Mouse (Mus musculus): ENCODE measurements around the gene Mbtps1. TPM values are rescaled to one million over a fixed set of nuclear protein-coding genes. Genes with fewer than 3 reads are reported as not detected.

Gene Mbtps1
- total and polyA plus RNA-seq, 3 experiments: 33.1 to 59.9 TPM; not detected in 1

GRCm38 (mm10) chr8:119513405-119513804 is 45.1 kb downstream of the Mbtps1 start:
- peaks cover 22 to 29% of the 10 kb centered on the region in 2 experiments for H3K4me1 ChIP-seq (ENCODE audit: control insufficient read depth in 1 of 2, insufficient read depth in 2 of 2, low read length in 2 of 2)
- no peak for DNase-seq (ENCODE audit: low read depth, low spot score)
- H3K27ac ChIP-seq (ENCODE audit: control insufficient read depth, low read depth, low read length): no peak overlapping the region
- no peak overlapping the region for H3K9ac ChIP-seq (ENCODE audit: control insufficient read depth, low read depth, low read length, poor library complexity, severe bottlenecking)
- peaks cover 14 to 26% of the 10 kb centered on the region in 2 experiments for H3K36me3 ChIP-seq (ENCODE audit: control insufficient read depth in 1 of 2, insufficient read depth in 2 of 2, low read length in 2 of 2)
- no peak overlapping the region for H3K4me3 ChIP-seq (ENCODE audit: control insufficient read depth in 1 of 2, insufficient read depth in 1 of 2, low read depth in 2 of 2, low read length in 2 of 2)
- H3K79me2 ChIP-seq (ENCODE audit: control insufficient read depth, insufficient read depth, low read length, poor library complexity): no peaks in the 10 kb centered on the region
- H3K27me3 ChIP-seq (ENCODE audit: control insufficient read depth in 1 of 2, insufficient read depth in 2 of 2, low read length in 2 of 2): no peaks in the 10 kb centered on the region
- TF ChIP-seq ZMIZ1 (IDR thresholded peaks at IDR 0.05; ENCODE audit: low read depth, low read length) (no peak), POLR2A (IDR thresholded peaks at IDR 0.05; ENCODE audit: control insufficient read depth in 1 of 2, insufficient read depth in 1 of 2, low read depth in 1 of 2, low read length in 2 of 2, poor library complexity in 1 of 2) (no peak), SMC3 (IDR thresholded peaks at IDR 0.05; ENCODE audit: low read depth, low read length) (no peak), ETS1 (IDR thresholded peaks at IDR 0.05; ENCODE audit: low read depth, low read length) (no peak), BHLHE40 (IDR thresholded peaks at IDR 0.05; ENCODE audit: borderline replicate concordance, low read depth, low read length) (no peak), POLR2AphosphoS2 (IDR thresholded peaks at IDR 0.05; ENCODE audit: low read length) (no peak), MAFK (IDR thresholded peaks at IDR 0.05; ENCODE audit: borderline replicate concordance, low read depth, low read length) (no peak), SIN3A (IDR thresholded peaks at IDR 0.05; ENCODE audit: low read length) (no peak), KAT2A (conservative IDR thresholded peaks at IDR 0.05; ENCODE audit: low read depth, low read length) (no peak), EP300 (IDR thresholded peaks at IDR 0.05; ENCODE audit: low read depth in 1 of 2, low read length in 2 of 2) (no peak), TCF12 (IDR thresholded peaks at IDR 0.05; ENCODE audit: low read depth, low read length) (no peak)
- no peaks in the 10 kb centered on the region for H3K9me3 ChIP-seq (replicated peaks; ENCODE audit: insufficient read depth, low read length)

GRCm38 (mm10) chr8:119511722-119512121 is 46.8 kb downstream of the Mbtps1 start:
- no peak overlapping the region for H3K4me3 ChIP-seq (ENCODE audit: control insufficient read depth in 1 of 2, insufficient read depth in 1 of 2, low read depth in 2 of 2, low read length in 2 of 2)
- H3K9me3 ChIP-seq (replicated peaks; ENCODE audit: insufficient read depth, low read length): no peaks in the 10 kb centered on the region
- no peak for TF ChIP-seq USF1 (IDR thresholded peaks at IDR 0.05; ENCODE audit: low read depth, low read length)
- no peak for TF ChIP-seq POLR2AphosphoS5 (IDR thresholded peaks at IDR 0.05; ENCODE audit: borderline replicate concordance, low read depth, low read length)
- no peak for TF ChIP-seq ELF1 (IDR thresholded peaks at IDR 0.05; ENCODE audit: low read depth, low read length)
- no peak for TF ChIP-seq ZC3H11A (IDR thresholded peaks at IDR 0.05; ENCODE audit: low read depth, low read length)
- no peak for TF ChIP-seq JUND (IDR thresholded peaks at IDR 0.05; ENCODE audit: low read depth, low read length)
- TF ChIP-seq GATA1 (IDR thresholded peaks at IDR 0.05; ENCODE audit: low read depth, low read length): peak; percentile 63
- TF ChIP-seq TCF12 (IDR thresholded peaks at IDR 0.05; ENCODE audit: low read depth, low read length): peak; percentile 47; the same call in 1 of the 2 replicates
- TF ChIP-seq ETS1 (IDR thresholded peaks at IDR 0.05; ENCODE audit: low read depth, low read length): 0 out of 2 replicates have a peak, but pooled peaks have one; percentile 22
- no peak for TF ChIP-seq MXI1 (IDR thresholded peaks at IDR 0.05; ENCODE audit: low read depth, low read length)
- no peak for TF ChIP-seq BHLHE40 (IDR thresholded peaks at IDR 0.05; ENCODE audit: borderline replicate concordance, low read depth, low read length)
- TF ChIP-seq SMC3 (IDR thresholded peaks at IDR 0.05; ENCODE audit: low read depth, low read length): no peak
- no peak for TF ChIP-seq MYB (IDR thresholded peaks at IDR 0.05; ENCODE audit: low read depth, low read length)
- TF ChIP-seq CTCF (IDR thresholded peaks at IDR 0.05 in 2 of 3, conservative IDR thresholded peaks at IDR 0.05 in 1 of 3; ENCODE audit: control insufficient read depth in 1 of 3, insufficient read depth in 1 of 3, low read depth in 2 of 3, low read length in 3 of 3, poor library complexity in 1 of 3, severe bottlenecking in 1 of 3): no peak
- peak; percentile 66; the same call in 1 of the 2 replicates for TF ChIP-seq RCOR1 (IDR thresholded peaks at IDR 0.05; ENCODE audit: low read depth, low read length)
- no peak for TF ChIP-seq ZNF384 (IDR thresholded peaks at IDR 0.05; ENCODE audit: low read depth, low read length)
- TF ChIP-seq E2F4 (IDR thresholded peaks at IDR 0.05; ENCODE audit: borderline replicate concordance, low read depth, low read length): no peak
- TF ChIP-seq ZKSCAN1 (IDR thresholded peaks at IDR 0.05; ENCODE audit: low read depth, low read length): no peak
- no peak for TF ChIP-seq MAX (IDR thresholded peaks at IDR 0.05; ENCODE audit: low read length)
- no peak for TF ChIP-seq USF2 (IDR thresholded peaks at IDR 0.05; ENCODE audit: borderline replicate concordance in 1 of 2, insufficient read depth in 1 of 2, low read depth in 1 of 2, low read length in 2 of 2)
- TF ChIP-seq UBTF (IDR thresholded peaks at IDR 0.05; ENCODE audit: borderline replicate concordance, insufficient read depth, low read depth, low read length): no peak
- no peak for TF ChIP-seq RAD21 (IDR thresholded peaks at IDR 0.05; ENCODE audit: low read depth, low read length)
- TF ChIP-seq HCFC1 (IDR thresholded peaks at IDR 0.05; ENCODE audit: low read depth, low read length): no peak
- TF ChIP-seq POLR2A (IDR thresholded peaks at IDR 0.05; ENCODE audit: control insufficient read depth in 1 of 2, insufficient read depth in 1 of 2, low read depth in 1 of 2, low read length in 2 of 2, poor library complexity in 1 of 2): no peak
- TF ChIP-seq ZMIZ1 (IDR thresholded peaks at IDR 0.05; ENCODE audit: low read depth, low read length): no peak
- no peak for TF ChIP-seq KAT2A (conservative IDR thresholded peaks at IDR 0.05; ENCODE audit: low read depth, low read length)
- TF ChIP-seq CHD2 (IDR thresholded peaks at IDR 0.05; ENCODE audit: low read length): no peak
- peak; percentile 27 to 54; a peak in 3 of 4 replicates for TF ChIP-seq EP300 (IDR thresholded peaks at IDR 0.05; ENCODE audit: low read depth in 1 of 2, low read length in 2 of 2)
- H3K9ac ChIP-seq (ENCODE audit: control insufficient read depth, low read depth, low read length, poor library complexity, severe bottlenecking): no peak overlapping the region
- H3K79me2 ChIP-seq (ENCODE audit: control insufficient read depth, insufficient read depth, low read length, poor library complexity): no peaks in the 10 kb centered on the region
- no peaks in the 10 kb centered on the region for H3K27me3 ChIP-seq (ENCODE audit: control insufficient read depth in 1 of 2, insufficient read depth in 2 of 2, low read length in 2 of 2)
- peak; percentile 54 for DNase-seq (ENCODE audit: low read depth, low spot score)
- H3K36me3 ChIP-seq (ENCODE audit: control insufficient read depth in 1 of 2, insufficient read depth in 2 of 2, low read length in 2 of 2): peaks cover 10 to 26% of the 10 kb centered on the region in 2 experiments
- H3K4me1 ChIP-seq (ENCODE audit: control insufficient read depth in 1 of 2, insufficient read depth in 2 of 2, low read length in 2 of 2): peaks cover 22 to 29% of the 10 kb centered on the region in 2 experiments
- no peak overlapping the region for H3K27ac ChIP-seq (ENCODE audit: control insufficient read depth, low read depth, low read length)

All from MEL (cell line).